Mouse (Mus musculus) forebrain, embryonic 10.5 days (tissue): ENCODE data around the gene Rgp1. TPM values are rescaled to one million over a fixed set of nuclear protein-coding genes. Genes with fewer than 3 reads are reported as not detected.
"Not testable (repeated sequence)": the region's sequence is repeated elsewhere in the genome, so short reads cannot be mapped to it uniquely, and the experiment has no call there.

Source experiments
- DNase-seq: peaks from one replicate; pipeline ENCODE4 v3.0.0-alpha.2; 2017; ENCODE audit warnings: low spot score; ENCODE audit errors: extremely low spot score
- H3K27ac ChIP-seq: fragments of 300-500 bp; sonication (generic); 2 replicates; pipeline ENCODE4 v1.5.1; 2016; ENCODE audit warnings: mild to moderate bottlenecking
- H3K27me3 ChIP-seq: fragments of 300-500 bp; sonication (generic); 2 replicates; pipeline ENCODE4 v1.6.1; 2016; ENCODE audit warnings: mild to moderate bottlenecking; ENCODE audit not compliant: poor library complexity, severe bottlenecking
- H3K36me3 ChIP-seq: fragments of 300-500 bp; sonication (generic); replicated peaks from 2 replicates; pipeline ENCODE4 v1.6.1; 2016; ENCODE audit warnings: mild to moderate bottlenecking, moderate library complexity
- H3K4me1 ChIP-seq: fragments of 300-500 bp; sonication (generic); 2 replicates; pipeline ENCODE4 v1.6.1; 2016
- H3K4me3 ChIP-seq: fragments of 300-500 bp; sonication (generic); 2 replicates; pipeline ENCODE4 v1.5.1; 2016; ENCODE audit warnings: mild to moderate bottlenecking, moderate library complexity
- H3K9me3 ChIP-seq: fragments of 300-500 bp; sonication (generic); 2 replicates; pipeline ENCODE4 v1.6.1; 2016; ENCODE audit warnings: mild to moderate bottlenecking, moderate library complexity
- WGBS: fragments of 180-500 bp; shearing (Covaris S2); methylation state at CpG from one replicate; pipeline ENCODE4 v1.1.7; 2016; 5-methylcytosine and 5-hydroxymethylcytosine counted together
- polyA plus RNA-seq: library from polyadenylated mRNA; unstranded; fragments of >200 nt; fragmentation: Nextera tagmentation; extraction: Ambion mirVana; gene quantifications from 2 replicates; pipeline ENCODE4 v1.2.1, GENCODE M21; 2016

The Rgp1 gene
- polyA plus RNA-seq, 1 experiment from 2014 or later, result 24.2 TPM

DNA sequence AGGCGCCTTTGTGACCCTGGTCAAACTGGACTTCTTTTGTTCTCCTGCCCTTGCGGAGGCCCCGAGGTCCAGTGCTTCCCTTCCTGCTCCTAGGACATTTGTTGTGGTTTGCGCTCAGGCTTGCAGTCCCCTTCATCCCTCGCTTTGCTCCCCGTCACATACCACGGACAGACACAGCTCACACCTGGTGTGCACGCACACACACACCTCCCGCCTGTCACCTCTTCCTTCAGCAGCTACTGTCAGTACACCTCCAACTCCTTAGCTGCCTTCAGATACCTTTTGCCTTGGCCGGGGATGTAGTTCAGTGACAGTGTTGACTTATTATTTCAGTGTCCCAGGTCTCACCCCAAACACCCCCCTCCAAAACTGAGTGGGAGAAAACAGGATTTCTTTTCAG, 7.2 kb downstream of the Rgp1 start:
- 56% methylated on average over 10 of the region's 10 CpGs for WGBS
- no peaks in the 10 kb centered on the region for H3K9me3 ChIP-seq
- no peak overlapping the region for H3K4me3 ChIP-seq
- no peak overlapping the region for H3K27ac ChIP-seq
- peaks cover 40% of the 10 kb centered on the region for H3K36me3 ChIP-seq
- H3K27me3 ChIP-seq, result no peaks in the 10 kb centered on the region
- DNase-seq, result no peak
- H3K4me1 ChIP-seq, result peaks cover 26% of the 10 kb centered on the region

DNA sequence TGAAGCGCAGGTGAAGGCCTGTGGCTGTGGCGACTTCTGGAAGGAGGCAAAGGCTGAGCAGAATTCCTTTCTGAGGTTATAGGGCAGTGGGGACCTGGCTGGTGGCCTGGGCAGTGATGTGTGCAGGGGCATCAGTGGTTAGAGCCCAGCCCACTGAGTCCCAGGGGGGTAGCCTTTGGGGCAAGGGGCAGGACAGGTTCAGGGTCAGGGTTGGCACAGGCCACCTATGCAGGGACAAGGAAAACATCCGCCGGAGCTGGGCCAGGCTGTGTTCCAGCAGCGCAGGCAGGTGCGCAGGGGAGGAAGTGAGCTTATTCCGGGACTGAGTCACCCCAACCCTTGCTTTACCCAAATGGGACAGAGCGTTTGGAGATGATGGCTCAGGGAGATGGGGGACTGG, 7.9 kb downstream of the Rgp1 start:
- H3K27ac ChIP-seq, result no peak overlapping the region
- no peak for DNase-seq

DNA sequence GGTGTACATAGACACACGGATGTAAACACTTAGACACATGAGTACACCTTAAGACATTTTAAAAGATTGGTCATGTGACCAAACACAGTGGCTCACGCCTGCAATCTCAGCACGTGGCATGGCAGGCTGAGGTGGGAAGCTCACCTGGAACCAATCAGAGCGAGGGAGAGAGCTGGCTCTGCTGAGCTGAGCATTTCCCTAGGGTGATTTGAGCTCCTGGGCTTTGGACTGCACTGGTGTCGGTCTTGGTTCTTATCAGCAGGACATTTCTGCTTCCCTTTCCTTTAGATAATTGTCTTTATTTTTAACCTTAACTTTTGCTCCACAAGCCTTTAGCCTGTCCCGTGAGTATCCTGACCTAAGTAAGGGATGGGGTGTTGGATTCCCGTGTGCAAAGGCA, 9.2 kb downstream of the Rgp1 start:
- Histone ChIP-seq H3K4me1 (peaks cover 26% of the 10 kb centered on the region), H3K4me3 (no peak overlapping the region), H3K9me3 (no peaks in the 10 kb centered on the region), H3K27ac (no peak overlapping the region), H3K36me3 (peaks cover 20% of the 10 kb centered on the region), H3K27me3 (no peaks in the 10 kb centered on the region)
- WGBS, result 66% methylated on average over 7 of the region's 7 CpGs
- DNase-seq, result no peak

More for the DNA sequence above, 7.9 kb downstream of the Rgp1 start:
- H3K36me3 ChIP-seq, result peaks cover 33% of the 10 kb centered on the region
- no peaks in the 10 kb centered on the region for H3K27me3 ChIP-seq
- H3K4me1 ChIP-seq, result peaks cover 26% of the 10 kb centered on the region
- no peak overlapping the region for H3K4me3 ChIP-seq
- 73% methylated on average over 8 of the region's 8 CpGs for WGBS
- H3K9me3 ChIP-seq, result no peaks in the 10 kb centered on the region

DNA sequence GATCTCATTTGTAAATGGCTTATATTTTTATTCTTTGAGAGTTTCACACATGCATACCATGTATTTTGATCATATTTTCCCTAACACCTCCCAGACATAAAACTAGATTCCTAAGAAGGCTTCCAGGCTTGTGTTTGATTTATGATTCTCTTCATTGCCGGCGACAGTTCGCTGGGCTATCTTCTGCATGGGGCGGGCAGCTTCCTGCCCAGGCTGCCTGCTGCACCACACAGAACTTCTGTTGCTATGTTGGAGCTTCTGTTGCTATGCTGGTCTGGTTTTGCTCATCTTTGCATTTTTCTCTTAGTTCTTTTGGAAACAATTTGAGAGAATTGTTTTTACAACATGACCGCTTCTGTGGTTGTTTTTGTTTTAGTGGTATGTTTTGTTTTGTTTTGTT, 13.0 kb downstream of the Rgp1 start:
- H3K27ac ChIP-seq, result no peak overlapping the region
- H3K4me1 ChIP-seq, result peaks cover under 1% of the 10 kb centered on the region
- H3K9me3 ChIP-seq, result no peaks in the 10 kb centered on the region
- H3K4me3 ChIP-seq, result no peak overlapping the region
- 95% methylated on average over 5 of the region's 5 CpGs for WGBS
- no peaks in the 10 kb centered on the region for H3K27me3 ChIP-seq
- H3K36me3 ChIP-seq, result no peaks in the 10 kb centered on the region
- DNase-seq, result no peak

DNA sequence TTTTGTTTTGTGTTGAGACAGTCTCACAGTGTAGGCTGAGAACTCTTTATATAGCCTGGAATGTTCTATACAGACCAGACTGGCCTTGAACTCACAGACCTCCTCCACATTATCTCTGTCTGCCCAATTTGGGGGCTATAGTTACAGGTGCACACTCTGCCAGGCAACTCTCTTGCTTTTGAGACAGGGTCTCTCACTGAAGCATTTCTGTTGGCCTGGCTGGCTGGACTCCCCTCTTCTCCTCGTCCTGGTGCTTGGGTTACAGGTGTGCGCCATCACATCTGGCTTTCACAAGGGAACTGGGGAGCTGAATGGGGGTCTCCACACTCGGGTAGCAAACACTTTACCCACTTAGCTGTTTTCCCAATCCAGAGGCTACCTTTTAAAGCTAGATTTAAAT, 13.4 kb downstream of the Rgp1 start:
- Histone ChIP-seq H3K27ac (no peak overlapping the region), H3K9me3 (no peaks in the 10 kb centered on the region), H3K4me1 (no peaks in the 10 kb centered on the region; the same call in 1 of the 2 replicates), H3K4me3 (no peak overlapping the region), H3K27me3 (no peaks in the 10 kb centered on the region), H3K36me3 (no peaks in the 10 kb centered on the region)
- 82% methylated on average over 3 of the region's 3 CpGs for WGBS
- DNase-seq, result no peak

DNA sequence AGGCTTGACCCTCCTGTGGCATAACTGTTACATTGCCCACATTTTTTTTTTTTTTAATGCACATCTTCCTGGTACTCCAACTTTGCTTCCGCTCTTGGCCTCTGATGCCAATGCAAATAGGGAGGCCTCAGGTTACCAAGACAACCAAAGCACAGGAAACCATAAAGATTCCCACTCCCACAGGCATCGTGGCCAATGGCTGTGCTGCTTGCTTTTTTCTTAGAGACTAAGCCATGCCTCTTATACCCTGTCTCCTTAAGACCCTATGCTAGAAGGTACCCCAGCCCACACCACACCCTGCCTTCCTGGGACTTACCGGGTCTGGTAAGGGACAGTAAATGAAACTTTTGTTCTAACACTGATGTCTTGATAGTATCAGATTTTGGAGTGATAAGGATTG, 14.9 kb downstream of the Rgp1 start:
- H3K36me3 ChIP-seq, result no peaks in the 10 kb centered on the region
- no peaks in the 10 kb centered on the region for H3K9me3 ChIP-seq
- no peaks in the 10 kb centered on the region for H3K27me3 ChIP-seq
- H3K27ac ChIP-seq, result no peak overlapping the region
- DNase-seq, result peak; percentile 8
- H3K4me1 ChIP-seq, result no peaks in the 10 kb centered on the region; the same call in 1 of the 2 replicates
- 81% methylated on average over 3 of the region's 3 CpGs for WGBS
- no peak overlapping the region for H3K4me3 ChIP-seq

DNA sequence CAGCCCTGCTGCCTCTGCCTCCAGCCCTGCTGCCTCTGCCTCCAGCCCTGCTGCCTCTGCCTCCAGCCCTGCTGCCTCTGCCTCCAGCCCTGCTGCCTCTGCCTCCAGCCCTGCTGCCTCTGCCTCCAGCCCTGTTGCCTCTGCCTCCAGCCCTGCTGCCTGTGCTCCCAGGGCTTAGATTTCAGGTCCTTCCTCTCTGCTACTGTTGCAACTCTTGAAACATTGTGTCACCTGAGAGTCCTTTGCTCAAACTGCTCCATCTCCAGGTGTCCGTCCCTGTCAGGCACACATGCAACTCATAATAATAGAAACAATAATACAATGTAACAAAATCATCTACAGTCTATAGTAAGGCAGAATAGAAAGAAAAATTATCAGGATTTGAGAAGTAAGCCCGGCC, 18.1 kb downstream of the Rgp1 start:
- H3K4me3 ChIP-seq, H3K27me3 ChIP-seq, H3K36me3 ChIP-seq, H3K27ac ChIP-seq, H3K4me1 ChIP-seq, H3K9me3 ChIP-seq: not testable (repeated sequence)
- peak; percentile 0 for DNase-seq
- WGBS, result 89% methylated on average over 2 of the region's 2 CpGs

DNA sequence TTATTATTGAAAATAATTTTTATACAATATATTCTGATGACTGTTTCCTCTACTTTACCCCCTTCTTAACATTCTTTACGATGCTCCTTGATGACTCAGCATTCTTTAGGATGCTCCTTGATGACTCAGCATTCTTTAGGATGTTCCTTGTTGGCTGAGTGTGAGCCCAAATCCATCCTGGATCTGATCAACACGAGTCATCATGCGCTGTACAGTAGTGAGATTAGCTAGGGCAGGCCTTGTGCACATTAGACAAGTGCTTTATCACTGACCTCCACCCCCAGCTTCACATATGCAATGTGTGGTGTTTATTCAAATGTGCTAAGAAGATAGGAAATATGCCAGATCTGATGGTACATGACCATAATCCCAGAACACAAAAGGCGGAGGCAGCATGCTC, 19.7 kb downstream of the Rgp1 start:
- whole genome bisulfite sequencing, result 86% methylated on average over 4 of the region's 4 CpGs
- H3K27me3 ChIP-seq, result no peaks in the 10 kb centered on the region
- DNase-seq, result peak; percentile 7
- no peak overlapping the region for H3K4me3 ChIP-seq
- no peaks in the 10 kb centered on the region; the same call in 1 of the 2 replicates for H3K4me1 ChIP-seq
- H3K9me3 ChIP-seq, result no peaks in the 10 kb centered on the region
- no peaks in the 10 kb centered on the region for H3K36me3 ChIP-seq
- H3K27ac ChIP-seq, result no peak overlapping the region

DNA sequence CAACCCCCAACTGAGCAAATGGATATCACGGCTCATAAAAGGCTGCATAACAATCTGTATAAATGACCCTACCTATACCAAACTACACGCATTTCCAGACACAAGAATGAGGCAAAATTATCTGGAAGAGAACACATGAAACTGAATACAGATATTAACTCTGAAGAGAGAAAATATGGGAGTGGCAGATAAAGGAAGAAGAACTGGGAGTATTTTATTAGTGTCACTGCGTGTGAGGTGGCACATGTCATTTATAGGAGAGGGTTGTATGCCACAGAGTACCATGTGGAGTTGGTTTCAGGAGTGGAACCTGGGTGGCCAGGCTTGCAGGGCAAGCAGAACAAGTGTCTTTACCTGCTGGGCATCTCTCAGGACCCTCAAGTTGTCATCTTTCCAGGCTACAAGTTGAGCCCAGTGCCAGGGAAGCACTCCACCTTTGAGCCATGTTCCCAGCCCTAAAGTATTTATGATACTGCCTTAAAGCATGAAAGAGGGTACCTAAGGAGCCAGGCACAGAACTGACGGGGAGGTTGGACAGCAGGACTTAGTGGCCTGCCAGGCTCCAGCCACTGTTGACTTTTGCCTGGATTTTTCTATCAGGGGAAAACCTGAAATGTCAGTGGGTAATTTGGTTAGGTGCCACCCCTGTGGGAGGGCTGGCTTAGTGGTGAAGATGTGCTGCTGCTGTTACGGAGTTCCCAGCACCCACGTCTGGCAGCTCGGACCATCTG, 20.3 kb downstream of the Rgp1 start:
- H3K4me1 ChIP-seq, result no peaks in the 10 kb centered on the region
- H3K27ac ChIP-seq, result no peak overlapping the region
- H3K36me3 ChIP-seq, result no peaks in the 10 kb centered on the region
- no peak overlapping the region for H3K4me3 ChIP-seq
- no peaks in the 10 kb centered on the region for H3K9me3 ChIP-seq
- DNase-seq, result peak; percentile 9
- WGBS, result 89% methylated on average over 7 of the region's 7 CpGs
- H3K27me3 ChIP-seq, result no peaks in the 10 kb centered on the region

DNA sequence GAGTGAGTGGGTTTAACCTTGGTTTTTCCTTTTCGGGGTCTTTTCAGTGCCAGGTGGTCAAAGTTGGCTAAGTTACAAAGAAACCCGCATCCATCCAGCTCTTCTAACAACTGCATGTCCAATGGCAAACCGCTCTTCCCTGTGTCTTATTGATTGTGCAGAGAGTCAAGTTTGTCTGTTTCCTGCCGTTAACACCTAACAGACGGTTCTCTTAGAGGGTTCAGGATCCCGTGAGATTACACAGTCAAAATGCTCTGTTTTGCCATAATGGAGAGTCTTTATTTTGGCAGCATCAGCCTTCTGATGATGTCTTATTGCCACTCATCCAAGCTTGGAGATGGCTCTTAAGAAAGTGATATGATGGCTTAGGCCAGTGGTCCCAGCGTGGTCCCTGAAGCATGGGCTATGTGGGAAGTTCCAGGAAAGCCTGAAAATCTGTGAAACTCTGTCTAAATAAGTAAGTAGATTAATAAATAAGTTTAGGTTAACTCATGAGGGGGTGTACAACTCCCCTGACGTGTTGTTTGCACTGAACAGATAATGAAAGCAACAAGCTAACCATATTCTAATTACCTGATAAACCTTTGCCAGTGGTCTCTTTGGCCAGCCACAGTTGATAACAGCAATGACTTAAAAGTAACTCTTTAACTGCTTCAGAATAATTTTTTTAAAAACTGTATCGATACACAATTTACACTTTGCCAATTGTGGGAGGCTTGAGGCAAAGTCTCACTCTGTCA, 21.9 kb downstream of the Rgp1 start:
- H3K9me3 ChIP-seq, result no peaks in the 10 kb centered on the region
- no peaks in the 10 kb centered on the region for H3K27me3 ChIP-seq
- H3K4me3 ChIP-seq, result no peak overlapping the region
- no peaks in the 10 kb centered on the region for H3K4me1 ChIP-seq
- peak; percentile 9 for DNase-seq
- 82% methylated on average over 9 of the region's 9 CpGs for WGBS
- no peaks in the 10 kb centered on the region for H3K36me3 ChIP-seq
- no peak overlapping the region for H3K27ac ChIP-seq

DNA sequence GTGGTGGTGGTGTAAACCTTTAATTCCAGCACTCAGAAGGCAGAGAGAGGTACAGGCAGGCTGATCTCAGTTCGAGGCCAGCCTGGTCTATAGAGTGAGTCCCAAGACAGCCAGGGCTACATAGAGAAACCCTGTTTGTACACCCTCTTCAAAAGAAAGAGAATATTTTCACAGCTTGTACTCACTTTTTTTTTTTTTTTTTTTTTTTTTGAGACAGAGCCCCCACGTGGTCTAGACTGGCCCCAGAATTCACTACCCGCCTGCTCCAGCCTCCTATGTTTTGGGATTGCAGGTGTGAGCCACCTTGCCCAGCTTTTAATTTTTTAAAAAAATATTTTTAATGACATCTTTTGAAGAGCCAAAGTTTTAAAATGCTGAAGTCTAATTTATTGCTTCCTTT, 25.6 kb downstream of the Rgp1 start:
- Histone ChIP-seq H3K27me3 (no peaks in the 10 kb centered on the region), H3K4me3 (no peak overlapping the region), H3K4me1 (no peaks in the 10 kb centered on the region), H3K9me3 (no peaks in the 10 kb centered on the region), H3K36me3 (no peaks in the 10 kb centered on the region), H3K27ac (no peak overlapping the region)
- peak; percentile 2 for DNase-seq
- 73% methylated on average over 3 of the region's 3 CpGs for WGBS

DNA sequence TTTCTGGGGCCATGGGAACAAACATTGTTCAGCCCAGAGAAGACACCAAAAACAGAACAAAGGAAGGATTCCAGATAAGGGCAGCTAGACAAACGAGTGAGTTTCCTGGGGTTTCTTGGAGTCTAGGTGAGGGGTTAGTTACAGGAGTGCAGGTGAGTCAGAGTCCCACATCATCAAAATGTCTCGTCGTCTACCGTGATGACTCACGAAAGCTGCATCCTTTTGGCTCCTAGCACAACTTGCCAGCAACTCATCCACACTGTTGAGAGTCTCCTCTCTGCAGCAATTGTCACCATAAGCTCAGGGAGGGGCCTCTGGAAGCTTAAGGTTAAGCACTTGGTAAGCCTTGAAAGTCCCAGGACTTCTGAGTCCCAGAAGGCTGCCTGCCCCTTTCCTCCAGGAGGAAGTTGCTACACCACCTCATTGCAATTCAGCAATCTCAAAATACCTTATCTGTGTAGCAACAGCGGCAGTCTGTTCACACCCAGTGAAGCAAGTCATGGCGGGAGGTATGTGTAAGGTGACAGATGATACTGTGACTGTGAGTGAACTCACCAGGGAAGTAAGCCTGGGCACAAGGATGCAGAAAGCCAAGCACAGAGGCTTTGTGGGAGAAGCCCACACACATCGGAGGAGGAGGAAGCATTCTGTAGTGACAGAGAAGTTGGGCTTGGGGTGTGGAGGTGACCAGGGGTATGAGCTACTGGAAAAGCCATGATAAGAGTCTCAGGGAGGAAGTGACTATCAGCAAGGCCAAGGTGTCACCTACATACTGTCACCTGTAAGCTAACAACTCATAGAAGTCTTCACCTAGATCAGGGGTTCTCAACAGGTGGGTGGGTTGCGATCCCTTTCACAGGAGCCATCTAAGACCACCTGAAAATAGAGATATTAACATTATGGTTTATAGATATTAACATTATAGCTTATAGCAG, 26.5 kb downstream of the Rgp1 start:
- H3K36me3 ChIP-seq, result no peaks in the 10 kb centered on the region
- 80% methylated on average over 9 of the region's 9 CpGs for WGBS
- no peaks in the 10 kb centered on the region for H3K9me3 ChIP-seq
- H3K4me3 ChIP-seq, result no peak overlapping the region
- no peak overlapping the region for H3K27ac ChIP-seq
- H3K27me3 ChIP-seq, result no peaks in the 10 kb centered on the region
- H3K4me1 ChIP-seq, result no peaks in the 10 kb centered on the region
- peak; percentile 11 for DNase-seq
